Mouse (Mus musculus) left cerebral cortex, adult 6 months (tissue): ENCODE measurements around the gene Cntfr. TPM values are rescaled to one million over a fixed set of nuclear protein-coding genes. Genes with fewer than 3 reads are reported as not detected.

ENCODE experiments used
- long read RNA-seq, 2 experiments: library from polyadenylated mRNA; unstranded; transcript quantifications; one replicate each; pipeline ENCODE4 v2.0.0; 2019 to 2020
- polyA plus RNA-seq: library from polyadenylated mRNA; unstranded; fragments of <200 nt; fragmentation: Nextera tagmentation; gene quantifications from 2 replicates; pipeline ENCODE4 v1.2.3, GENCODE M21; 2021

The Cntfr gene
- polyA plus RNA-seq = 9.3 and 54.4 TPM in 2 replicates
- long read RNA-seq, experiment 1, partial matches to known transcripts = 0 of 9 reads
- long read RNA-seq, experiment 1, other reads (novel, unspliced or antisense) = 5 of 9 reads
- long read RNA-seq, experiment 2, partial matches to known transcripts = 2 of 2 reads
- long read RNA-seq, experiment 2, other reads (novel, unspliced or antisense) = 0 of 2 reads

GRCm38 (mm10) chr4:41696930-41697841 is at the start of gene Cntfr:
TSS of gene Cntfr (minus strand) at chr4:41697089.

GRCm38 (mm10) chr4:41731052-41731765 is 34.3 kb upstream of the Cntfr start, which contains the start of gene Arid3c:
TSS of gene Arid3c (minus strand) at chr4:41731142.

GRCm38 (mm10) chr4:41722918-41723351 is 26.0 kb upstream of the Cntfr start, which contains the start of gene Dctn3:
TSS of gene Dctn3 (minus strand) at chr4:41723170.

GRCm38 (mm10) chr4:41713197-41714067 is 16.5 kb upstream of the Cntfr start, which contains the start of gene Rpp25l:
TSS of gene Rpp25l (minus strand) at chr4:41713534.

GRCm38 (mm10) chr4:41699783-41700182 is 2.9 kb upstream of the Cntfr start, which contains the start of gene Il11ra1:
TSS of gene Il11ra1 (plus strand) at chr4:41699989.

GRCm38 (mm10) chr4:41639913-41640507 is 56.9 kb downstream of the Cntfr start, which contains the start of gene Enho:
TSS of gene Enho (minus strand) at chr4:41640324.

Other genes with a start within 250 kb of the Cntfr start
- 0.27 and 0.65 TPM in 2 replicates for gene Kif24, start 232.2 kb downstream of the Cntfr start, polyA plus RNA-seq
- 88.6 and 102 TPM in 2 replicates for gene Nudt2, start 231.9 kb downstream of the Cntfr start, polyA plus RNA-seq
- 14.3 and 15.9 TPM in 2 replicates for gene AI464131, start 194.0 kb downstream of the Cntfr start, polyA plus RNA-seq
- gene 1110017D15Rik, start 179.8 kb downstream of the Cntfr start, polyA plus RNA-seq = 6.9 and 10.6 TPM in 2 replicates
- gene Fam219a, start 127.6 kb downstream of the Cntfr start, polyA plus RNA-seq = 19.0 and 30.9 TPM in 2 replicates
- 4.4 and 6.1 TPM in 2 replicates for gene Dnaic1, start 127.3 kb downstream of the Cntfr start, polyA plus RNA-seq
- gene Enho, start 56.8 kb downstream of the Cntfr start, polyA plus RNA-seq = 60.8 and 85.8 TPM in 2 replicates
- gene Il11ra1, start 2.9 kb upstream of the Cntfr start, polyA plus RNA-seq = 44.0 and 45.9 TPM in 2 replicates
- gene Rpp25l, start 16.4 kb upstream of the Cntfr start, polyA plus RNA-seq = 58.7 and 59.1 TPM in 2 replicates
- gene Dctn3, start 26.1 kb upstream of the Cntfr start, polyA plus RNA-seq = 305 and 362 TPM in 2 replicates
- gene Arid3c, start 34.1 kb upstream of the Cntfr start, polyA plus RNA-seq = 0.15 and 0.20 TPM in 2 replicates
- gene Galt, start 58.1 kb upstream of the Cntfr start, polyA plus RNA-seq = 67.8 and 70.7 TPM in 2 replicates
- gene Sigmar1, start 59.1 kb upstream of the Cntfr start, polyA plus RNA-seq = 28.7 and 53.6 TPM in 2 replicates
- gene Ccl27a, start 77.2 kb upstream of the Cntfr start, polyA plus RNA-seq = 559 and 584 TPM in 2 replicates
- gene Gm21541, start 206.5 kb upstream of the Cntfr start, polyA plus RNA-seq = 4.5 TPM in 1 of 2 replicates, not detected in the other
- 12.6 and 24.4 TPM in 2 replicates for gene Gm20878, start 244.5 kb upstream of the Cntfr start, polyA plus RNA-seq